Mouse (Mus musculus) liver, postnatal 0 days (tissue): ENCODE data around the gene Cflar. TPM values are rescaled to one million over a fixed set of nuclear protein-coding genes. Genes with fewer than 3 reads are reported as not detected.

Experiments
- ATAC-seq: fragments of 200-750 bp; cut with Nextera tagmentation; 2 replicates; pipeline ENCODE4 v1.8.0; 2017; ENCODE audit warnings: mild to moderate bottlenecking, moderate library complexity
- DNase-seq: peaks from one replicate; pipeline ENCODE4 v3.0.0-alpha.2; 2016
- H3K27ac ChIP-seq: fragments of 300-500 bp; sonication (generic); 2 replicates; pipeline ENCODE4 v1.5.1; 2014; ENCODE audit warnings: antibody characterized with exemption, moderate library complexity, mild to moderate bottlenecking, low read depth
- H3K27me3 ChIP-seq: fragments of 300-500 bp; sonication (generic); 2 replicates; pipeline ENCODE4 v1.6.1; 2014; ENCODE audit warnings: low read length, control low read depth, mixed read lengths; ENCODE audit not compliant: insufficient read depth
- H3K36me3 ChIP-seq: fragments of 300-500 bp; sonication (generic); replicated peaks from 2 replicates; pipeline ENCODE4 v1.6.1; 2014; ENCODE audit warnings: mild to moderate bottlenecking, control low read depth, low read length, moderate library complexity, mixed read lengths; ENCODE audit not compliant: insufficient read depth
- H3K4me1 ChIP-seq: fragments of 300-500 bp; sonication (generic); 2 replicates; pipeline ENCODE4 v1.6.1; 2014; ENCODE audit warnings: antibody characterized with exemption, mild to moderate bottlenecking, control low read depth; ENCODE audit not compliant: insufficient read depth
- H3K4me2 ChIP-seq: fragments of 300-500 bp; sonication (generic); 2 replicates; pipeline ENCODE4 v1.6.1; 2014; ENCODE audit warnings: low read depth, mild to moderate bottlenecking, low read length, moderate library complexity, mixed read lengths
- H3K4me3 ChIP-seq: fragments of 300-500 bp; sonication (generic); 2 replicates; pipeline ENCODE4 v1.5.1; 2014; ENCODE audit warnings: low read depth, low read length
- H3K9ac ChIP-seq: fragments of 300-500 bp; sonication (generic); replicated peaks from 2 replicates; pipeline ENCODE4 v1.6.1; 2014; ENCODE audit warnings: mild to moderate bottlenecking, moderate library complexity
- H3K9me3 ChIP-seq: fragments of 300-500 bp; sonication (generic); 2 replicates; pipeline ENCODE4 v1.6.1; 2016; ENCODE audit warnings: mild to moderate bottlenecking, control low read depth, low read length, mixed read lengths
- CTCF ChIP-seq: sonication (generic); IDR thresholded peaks from 2 replicates; pipeline ENCODE4 v1.5.1; 2016; ENCODE audit warnings: antibody characterized with exemption, low read depth
- EP300 ChIP-seq: IDR thresholded peaks from 2 replicates; pipeline ENCODE4 v1.6.1; 2016; ENCODE audit warnings: antibody characterized with exemption, low read depth, mild to moderate bottlenecking
- WGBS: fragments of 180-500 bp; shearing (Covaris S2); extraction: QIAGEN DNeasy Blood & Tissue Kit; methylation state at CpG from one replicate; pipeline ENCODE4 v1.1.7; 2014; ENCODE audit not compliant: insufficient replicate concordance; 5-methylcytosine and 5-hydroxymethylcytosine counted together
- polyA plus RNA-seq: library from polyadenylated mRNA; unstranded; fragments of >200 nt; fragmentation: Nextera tagmentation; extraction: Ambion mirVana; gene quantifications from 2 replicates; pipeline ENCODE4 v1.2.1, GENCODE M21; 2015

Gene Cflar
- polyA plus RNA-seq, 1 experiment from 2014 or later: 30.2 TPM

- WGBS: 8% methylated on average over 7 of the region's 7 CpGs
- peak overlapping the region; percentile 85 for H3K4me2 ChIP-seq
Measured at GRCm38 (mm10) chr1:58716162-58716882, 5.0 kb downstream of the Cflar start.

GRCm38 (mm10) chr1:58716883-58717220 lies 5.5 kb downstream of the Cflar start:
- H3K27me3 ChIP-seq: no peaks in the 10 kb centered on the region
- DNase-seq (no peak), ATAC-seq (no peak)
- H3K27ac ChIP-seq: 0 out of 2 replicates have a peak overlapping the region, but pooled peaks have one; percentile 99
- 0 out of 2 replicates have a peak overlapping the region, but pooled peaks have one; percentile 85 for H3K4me2 ChIP-seq
- H3K4me1 ChIP-seq: peaks cover 45% of the 10 kb centered on the region
- no peak overlapping the region for H3K9ac ChIP-seq
- H3K4me3 ChIP-seq: no peak overlapping the region
- H3K9me3 ChIP-seq: no peaks in the 10 kb centered on the region
- H3K36me3 ChIP-seq: peaks cover 33% of the 10 kb centered on the region
- WGBS: 78% methylated on average over 4 of the region's 4 CpGs
- TF ChIP-seq EP300 (no peak), CTCF (no peak)

More at GRCm38 (mm10) chr1:58716162-58716882, 5.0 kb downstream of the Cflar start:
- Histone ChIP-seq H3K4me1 (peaks cover 41% of the 10 kb centered on the region), H3K9ac (0 out of 2 replicates have a peak overlapping the region, but pooled peaks have one; percentile 2), H3K27ac (peak overlapping the region; percentile 99), H3K36me3 (peaks cover 29% of the 10 kb centered on the region), H3K4me3 (peak overlapping the region; percentile 88), H3K27me3 (no peaks in the 10 kb centered on the region), H3K9me3 (no peaks in the 10 kb centered on the region)
- TF ChIP-seq EP300 (peak; percentile 39; the same call in 1 of the 2 replicates), CTCF (no peak)
- DNase-seq: no peak
- no peak for ATAC-seq

DNA sequence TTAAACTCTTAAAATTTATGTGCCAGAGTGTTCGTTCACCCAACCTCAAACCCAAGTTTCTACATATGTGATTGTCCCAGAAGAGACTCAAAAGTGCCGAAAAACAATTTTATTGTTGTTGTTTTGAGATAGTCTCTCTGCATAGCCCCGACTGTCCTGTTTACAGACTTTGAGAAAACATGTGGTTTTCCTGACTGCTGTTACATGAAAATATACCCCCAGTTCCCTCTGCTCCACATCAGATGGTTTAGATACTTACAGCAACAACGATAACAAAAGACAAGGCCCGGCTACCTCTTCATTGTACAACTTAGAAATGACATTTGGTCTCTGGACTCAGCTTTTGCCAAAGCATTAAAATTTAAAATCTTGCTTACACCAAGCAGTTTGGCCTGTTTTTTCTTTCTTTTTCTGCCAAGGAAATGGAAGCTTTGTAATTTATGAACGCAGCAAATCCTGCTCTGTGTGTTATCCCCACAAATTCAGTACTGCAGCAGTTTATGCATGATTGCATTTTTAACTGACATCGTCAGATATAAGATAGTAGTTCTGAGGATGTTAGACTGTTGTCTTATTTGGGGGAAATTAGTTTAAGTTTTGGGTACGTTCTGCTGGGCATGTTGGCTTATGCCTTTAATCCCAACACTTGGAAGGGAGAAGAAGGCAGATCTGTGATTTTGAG lies 6.4 kb downstream of the Cflar start:
- no peak overlapping the region for H3K4me2 ChIP-seq
- H3K9me3 ChIP-seq: no peaks in the 10 kb centered on the region
- H3K27ac ChIP-seq: no peak overlapping the region
- peaks cover 49% of the 10 kb centered on the region for H3K4me1 ChIP-seq
- H3K36me3 ChIP-seq: peaks cover 34% of the 10 kb centered on the region
- H3K9ac ChIP-seq: no peak overlapping the region
- no peak for DNase-seq
- no peaks in the 10 kb centered on the region for H3K27me3 ChIP-seq
- 67% methylated on average over 8 of the region's 8 CpGs for WGBS
- no peak for ATAC-seq
- no peak overlapping the region for H3K4me3 ChIP-seq
- TF ChIP-seq EP300: no peak
- TF ChIP-seq CTCF: no peak

- WGBS: 60% methylated on average over 7 of the region's 7 CpGs
- DNase-seq: no peak
- H3K4me2 ChIP-seq: peak overlapping the region; percentile 10; the same call in 1 of the 2 replicates
Measured at GRCm38 (mm10) chr1:58719356-58719945, 8.1 kb downstream of the Cflar start.

GRCm38 (mm10) chr1:58720090-58720489 lies 8.8 kb downstream of the Cflar start:
- Histone ChIP-seq H3K4me1 (peaks cover 45% of the 10 kb centered on the region), H3K4me3 (no peak overlapping the region), H3K36me3 (peaks cover 34% of the 10 kb centered on the region), H3K9me3 (no peaks in the 10 kb centered on the region), H3K4me2 (peak overlapping the region; percentile 10; the same call in 1 of the 2 replicates), H3K9ac (no peak overlapping the region), H3K27me3 (no peaks in the 10 kb centered on the region), H3K27ac (no peak overlapping the region; the same call in 1 of the 2 replicates)
- WGBS: 60% methylated on average over 8 of the region's 8 CpGs
- ATAC-seq: peak; percentile 40
- peak; percentile 47 for DNase-seq
- TF ChIP-seq EP300: 0 out of 2 replicates have a peak, but pooled peaks have one; percentile 12
- no peak for TF ChIP-seq CTCF

More at GRCm38 (mm10) chr1:58719356-58719945, 8.1 kb downstream of the Cflar start:
- TF ChIP-seq CTCF (no peak), EP300 (no peak)
- Histone ChIP-seq H3K9me3 (no peaks in the 10 kb centered on the region), H3K27me3 (no peaks in the 10 kb centered on the region), H3K27ac (no peak overlapping the region), H3K4me1 (peaks cover 49% of the 10 kb centered on the region), H3K4me3 (no peak overlapping the region), H3K9ac (no peak overlapping the region), H3K36me3 (peaks cover 34% of the 10 kb centered on the region)
- no peak for ATAC-seq

GRCm38 (mm10) chr1:58720988-58721387 lies 9.7 kb downstream of the Cflar start:
- DNase-seq (no peak), ATAC-seq (no peak)
- H3K27me3 ChIP-seq: no peaks in the 10 kb centered on the region
- no peaks in the 10 kb centered on the region for H3K9me3 ChIP-seq
- H3K36me3 ChIP-seq: peaks cover 26% of the 10 kb centered on the region
- H3K9ac ChIP-seq: no peak overlapping the region
- H3K27ac ChIP-seq: peak overlapping the region; percentile 12; the same call in 1 of the 2 replicates
- TF ChIP-seq EP300 (no peak), CTCF (no peak)
- H3K4me3 ChIP-seq: no peak overlapping the region
- peaks cover 42% of the 10 kb centered on the region for H3K4me1 ChIP-seq
- WGBS: 30% methylated on average over 4 of the region's 4 CpGs
- H3K4me2 ChIP-seq: no peak overlapping the region
